Mouse (Mus musculus) G1E-ER4 (cell line): ENCODE results near the gene Glmp. TPM values are rescaled to one million over a fixed set of nuclear protein-coding genes. Genes with fewer than 3 reads are reported as not detected.
"Not testable (repeated sequence)": the region's sequence is repeated elsewhere in the genome, so short reads cannot be mapped to it uniquely, and the experiment has no call there.

ENCODE experiments used
- GATA1 ChIP-seq: IDR thresholded peaks from one replicate; pipeline ENCODE4 v1.8.0; 2012; ENCODE audit warnings: low read length, inconsistent platforms
- polyA plus RNA-seq: library from polyadenylated mRNA; stranded (reverse); fragments of >175 nt; gene quantifications from 2 replicates; pipeline ENCODE4 v1.2.3, GENCODE M21; 2012

Glmp gene
- polyA plus RNA-seq, 1 experiment = 18.7 TPM

- TF ChIP-seq GATA1 = not testable (repeated sequence)
Observed at GRCm38 (mm10) chr3:88372643-88373042, 47.8 kb downstream of the Glmp start, which contains the start of gene Bglap3. Gene Bglap3 (minus strand): TSS chr3:88372743.

GRCm38 (mm10) chr3:88378599-88378998 is 53.8 kb downstream of the Glmp start, which contains the start of gene Bglap2:
Gene Bglap2 (minus strand): TSS chr3:88378699.
- not testable (repeated sequence) for TF ChIP-seq GATA1

Other genes with a start within 250 kb of the Glmp start
- gene Ttc24, start 246.7 kb upstream of the Glmp start, polyA plus RNA-seq = not detected in 2 replicates
- gene Iqgap3, start 243.1 kb upstream of the Glmp start, polyA plus RNA-seq = 7.6 and 13.5 TPM in 2 replicates
- 164 and 168 TPM in 2 replicates for gene Mef2d, start 182.7 kb upstream of the Glmp start, polyA plus RNA-seq
- gene Rhbg, start 70.3 kb upstream of the Glmp start, polyA plus RNA-seq = not detected in 2 replicates
- not detected in 2 replicates for gene Gm38392, start 37.8 kb upstream of the Glmp start, polyA plus RNA-seq
- 0.52 and 1.1 TPM in 2 replicates for gene Tsacc, start 28.0 kb upstream of the Glmp start, polyA plus RNA-seq
- 13.4 and 13.6 TPM in 2 replicates for gene Cct3, start 27.9 kb upstream of the Glmp start, polyA plus RNA-seq
- gene Tmem79, start 11.1 kb downstream of the Glmp start, polyA plus RNA-seq = 1.2 and 3.4 TPM in 2 replicates
- gene Smg5, start 11.2 kb downstream of the Glmp start, polyA plus RNA-seq = 48.6 and 63.1 TPM in 2 replicates
- not detected in 2 replicates for gene Paqr6, start 39.6 kb downstream of the Glmp start, polyA plus RNA-seq
- gene Bglap3, start 47.7 kb downstream of the Glmp start, polyA plus RNA-seq = not detected in 2 replicates
- not detected in 2 replicates for gene Bglap2, start 53.7 kb downstream of the Glmp start, polyA plus RNA-seq
- gene Bglap, start 59.4 kb downstream of the Glmp start, polyA plus RNA-seq = 0.30 and 0.36 TPM in 2 replicates
- 275 and 327 TPM in 2 replicates for gene Pmf1, start 85.3 kb downstream of the Glmp start, polyA plus RNA-seq
- 8.1 and 17.5 TPM in 2 replicates for gene Slc25a44, start 100.1 kb downstream of the Glmp start, polyA plus RNA-seq
- gene Sema4a, start 136.2 kb downstream of the Glmp start, polyA plus RNA-seq = 5.2 and 7.4 TPM in 2 replicates
- gene Lmna, start 184.9 kb downstream of the Glmp start, polyA plus RNA-seq = 352 and 421 TPM in 2 replicates
- 9.2 and 9.9 TPM in 2 replicates for gene Mex3a, start 207.4 kb downstream of the Glmp start, polyA plus RNA-seq
- gene Rab25, start 223.3 kb downstream of the Glmp start, polyA plus RNA-seq = 0.16 and 0.41 TPM in 2 replicates
- 123 and 166 TPM in 2 replicates for gene Lamtor2, start 228.1 kb downstream of the Glmp start, polyA plus RNA-seq
- 94.4 and 111 TPM in 2 replicates for gene Ubqln4, start 228.7 kb downstream of the Glmp start, polyA plus RNA-seq